21 mouse cellular contexts compared by ENCODE assay signal in the genomic region with DNA sequence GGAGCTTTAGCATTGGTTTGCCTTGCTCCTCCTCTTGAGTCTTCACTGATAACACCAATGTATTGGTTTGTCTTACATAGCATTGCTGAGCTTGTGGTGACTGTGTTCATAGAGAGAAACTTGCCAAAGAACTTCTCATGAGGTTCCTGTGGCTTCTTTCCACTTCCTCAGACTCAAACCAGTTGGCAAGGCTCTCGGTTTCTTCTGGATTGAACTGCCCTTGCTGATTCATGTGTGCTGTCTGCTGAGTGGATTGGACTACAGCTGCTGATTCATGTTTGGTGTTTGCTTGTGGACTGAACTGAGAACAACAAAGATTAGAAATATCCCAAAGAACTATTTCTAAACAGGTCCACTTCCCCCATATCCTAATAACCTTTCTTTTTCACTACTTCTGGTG.
"Had no signal": no experiment of that assay in that cellular context is flagged by ENCODE, and none has a peak within 500 bp of the region (broad histone marks: within the 10 kb centered on the region; RNA-seq: fewer than 3 reads in every experiment).

No protein-coding gene starts in this region.

- H3K27me3 ChIP-seq: lung, embryonic 15.5 days; neural tube, embryonic 13.5 days; neural tube, embryonic 15.5 days had no signal

- H3K4me2 ChIP-seq: lung, embryonic 15.5 days; midbrain, embryonic 12.5 days; neural tube, embryonic 13.5 days; neural tube, embryonic 15.5 days had no signal

- H3K4me1 ChIP-seq: lung, embryonic 15.5 days; midbrain, embryonic 12.5 days; neural tube, embryonic 13.5 days; neural tube, embryonic 15.5 days had no signal

- DNase-seq: lung, adult 2 months; lung, postnatal 14 days; lung, postnatal 36 days; midbrain, embryonic 14.5 days; retina, postnatal 1 day; right cerebral cortex, adult 18-20 months; right cerebral cortex, postnatal 25 days; right cerebral cortex, postnatal 4 days; spleen, adult 18-20 months; thymus, adult 2 months; thymus, postnatal 25 days; thymus, postnatal 4 days had no signal

- H3K27ac ChIP-seq: lung, embryonic 15.5 days; macrophage; midbrain, embryonic 12.5 days; neural tube, embryonic 13.5 days; neural tube, embryonic 15.5 days had no signal

- H3K9ac ChIP-seq: lung, embryonic 15.5 days; midbrain, embryonic 12.5 days; neural tube, embryonic 13.5 days; neural tube, embryonic 15.5 days had no signal

- H3K9me3 ChIP-seq: lung, embryonic 15.5 days; midbrain, embryonic 12.5 days; neural tube, embryonic 13.5 days; neural tube, embryonic 15.5 days had no signal

- H3K36me3 ChIP-seq: lung, embryonic 15.5 days; midbrain, embryonic 12.5 days; neural tube, embryonic 13.5 days; neural tube, embryonic 15.5 days had no signal

- H3K4me3 ChIP-seq: lung, embryonic 15.5 days; megakaryocyte, embryonic 14.5 days; midbrain, embryonic 12.5 days; myocyte; neural tube, embryonic 13.5 days; neural tube, embryonic 15.5 days had no signal

- ATAC-seq: lung, postnatal 0 days; midbrain, embryonic 16.5 days had no signal
